Mouse (Mus musculus) Patski (cell line): ENCODE data around the gene Ccdc62. TPM values are rescaled to one million over a fixed set of nuclear protein-coding genes. Genes with fewer than 3 reads are reported as not detected.
A peak's percentile ranks its signal among the peaks of the same experiment; 100 is the strongest.

Experiments used
- ATAC-seq: fragments of 100-300 bp; one replicate; pipeline ENCODE4 v1.8.0; 2021
- CTCF ChIA-PET: fragments of 350-600 bp; sonication (Branson Sonifier 250); formaldehyde crosslinking; loops from one replicate; lab custom pipeline; 2022; ENCODE audit warnings: inconsistent platforms; lab: Charles Lee
- POLR2A ChIA-PET: fragments of 350-600 bp; sonication (Branson Sonifier 250); formaldehyde crosslinking; loops from one replicate; lab custom pipeline; 2022; ENCODE audit warnings: antibody characterized with exemption, inconsistent platforms; lab: Charles Lee
- DNase-seq: peaks from one replicate; pipeline ENCODE4 v3.0.0-alpha.2; 2011; ENCODE audit warnings: low read depth, low spot score
- H3K27me3 ChIP-seq: fragments of 371-371 bp; one replicate; pipeline ENCODE4 v1.5.1; 2021
- CTCF ChIP-seq: fragments of 100-300 bp; IDR thresholded peaks from one replicate; pipeline ENCODE4 v1.5.1; 2021
- in situ Hi-C: fragments of 300-500 bp; cut with MboI; formaldehyde crosslinking; loops from 3 replicates; pipeline ENCODE4 v1.11.1; 2018; ENCODE audit warnings: low pct_unique_long_range_greater_than_20kb, mixed read lengths
- polyA plus RNA-seq: library from polyadenylated mRNA; unstranded; gene quantifications from one replicate; pipeline ENCODE4 v1.2.3, GENCODE M21; 2021

Ccdc62 gene
- polyA plus RNA-seq, 1 experiment from 2014 or later, result 6.7 TPM

DNA sequence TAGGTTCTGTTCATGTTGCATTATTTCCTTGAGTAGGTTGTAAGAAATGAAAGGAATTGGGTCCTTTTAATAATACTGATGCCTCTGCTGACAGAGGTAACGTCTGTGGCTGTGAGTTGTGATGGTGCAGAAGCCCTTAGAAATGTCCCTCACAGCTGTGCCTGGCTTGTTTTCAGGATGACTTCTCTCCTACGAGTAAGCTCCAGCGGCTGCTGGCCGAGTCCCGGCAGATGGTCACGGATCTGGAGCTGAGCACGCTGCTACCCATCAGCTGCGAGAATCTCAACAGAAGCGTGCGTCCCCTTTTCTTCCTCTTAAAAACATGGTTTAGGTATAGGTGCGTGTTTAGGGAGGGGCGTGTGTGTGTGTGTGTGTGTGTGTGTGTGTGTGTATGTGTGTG, 30.6 kb downstream of the Ccdc62 start:
- no peak for TF ChIP-seq CTCF
- CTCF ChIA-PET, result no interaction called here
- H3K27me3 ChIP-seq, result no peaks in the 10 kb centered on the region
- ATAC-seq (no peak), DNase-seq (no peak)
- POLR2A ChIA-PET, result no interaction called here
- in situ Hi-C loops, result loop anchor here (25.0 kb wide), 1 partner anchor 126 kb away; the partner anchor contains the start of gene Abcb9

DNA sequence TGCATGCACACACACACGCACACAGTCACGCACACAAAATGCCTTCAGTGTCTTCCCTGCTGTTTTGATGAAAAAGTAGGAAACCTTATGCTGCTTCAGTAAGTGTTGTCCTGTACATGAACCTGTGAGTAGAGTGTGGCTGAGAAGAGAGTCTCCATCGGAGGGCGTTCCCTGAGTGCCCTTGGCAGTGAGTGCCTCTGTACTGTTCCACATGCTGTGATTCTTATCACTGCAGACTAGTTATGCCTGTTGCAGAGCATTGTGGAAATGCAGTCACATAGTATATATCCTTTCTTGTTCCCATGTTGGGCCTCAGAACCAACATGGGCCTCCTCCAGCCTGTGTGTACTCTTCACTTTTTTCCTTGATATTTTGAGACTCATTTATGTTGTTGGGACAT, 33.7 kb downstream of the Ccdc62 start:
- no peak for TF ChIP-seq CTCF
- no peaks in the 10 kb centered on the region for H3K27me3 ChIP-seq
- no peak for DNase-seq
- in situ Hi-C loops, result loop anchor here (25.0 kb wide), 1 partner anchor 123 kb away; the partner anchor contains the start of gene Abcb9
- POLR2A ChIA-PET, result no interaction called here
- no peak for ATAC-seq
- CTCF ChIA-PET, result interaction anchor here (1.4 kb wide), 1 partner anchor 12 kb away, joined by 3 read pairs; no protein-coding TSS in a partner anchor

DNA sequence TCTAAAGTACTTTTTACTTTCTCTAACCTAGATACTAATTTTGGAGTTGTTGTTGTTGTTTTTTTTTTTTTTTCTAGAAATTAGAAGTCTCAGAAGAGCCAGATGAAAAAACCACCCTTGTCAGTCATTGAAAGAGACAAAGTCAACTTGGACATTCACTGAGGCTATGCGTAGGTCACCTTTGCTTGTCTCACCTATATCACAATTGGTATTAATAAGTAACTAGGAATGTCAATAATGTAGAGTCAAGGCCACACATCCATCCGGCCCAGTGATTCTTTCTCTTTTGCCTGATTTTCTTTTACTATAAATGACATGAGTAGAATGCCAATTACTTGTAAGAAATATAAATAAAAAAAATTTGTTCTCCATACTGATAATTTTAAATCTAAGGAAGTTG, 36.3 kb downstream of the Ccdc62 start:
- TF ChIP-seq CTCF, result no peak
- no peaks in the 10 kb centered on the region for H3K27me3 ChIP-seq
- DNase-seq (no peak), ATAC-seq (no peak)
- CTCF ChIA-PET, result no interaction called here
- in situ Hi-C loops, result loop anchor here (25.0 kb wide), 1 partner anchor 121 kb away; the partner anchor contains the start of gene Abcb9
- POLR2A ChIA-PET, result no interaction called here

DNA sequence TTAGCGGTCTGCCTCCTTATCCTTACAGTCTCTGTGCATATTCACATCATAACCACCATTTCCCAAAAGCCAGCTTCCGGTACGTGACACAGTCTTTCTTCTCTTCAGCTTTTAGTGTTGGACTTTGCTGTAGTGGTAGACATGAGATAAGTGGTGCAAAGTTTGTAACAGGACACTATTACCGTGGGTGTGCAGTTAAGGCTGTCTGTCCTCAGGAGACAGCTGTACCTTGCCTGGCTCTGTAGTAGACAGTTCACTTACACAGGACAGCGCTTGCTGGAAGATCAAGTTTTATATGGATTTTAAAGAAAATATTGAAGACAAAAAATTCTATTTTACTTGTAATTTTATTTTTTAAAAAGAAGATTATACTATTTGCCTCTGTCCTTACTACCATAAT, 38.0 kb downstream of the Ccdc62 start:
- in situ Hi-C loops, result loop anchor here (25.0 kb wide), 1 partner anchor 119 kb away; the partner anchor contains the start of gene Abcb9
- no peak for ATAC-seq
- no peaks in the 10 kb centered on the region for H3K27me3 ChIP-seq
- no peak for DNase-seq
- ChIA-PET POLR2A (interaction anchor here (1.2 kb wide), 1 partner anchor 13 kb away, joined by 3 read pairs; no protein-coding TSS in a partner anchor), CTCF (interaction anchor here (0.9 to 1.4 kb wide), 3 partner anchors 8 to 144 kb away, joined by 3 read pairs; no protein-coding TSS in a partner anchor)
- no peak for TF ChIP-seq CTCF

DNA sequence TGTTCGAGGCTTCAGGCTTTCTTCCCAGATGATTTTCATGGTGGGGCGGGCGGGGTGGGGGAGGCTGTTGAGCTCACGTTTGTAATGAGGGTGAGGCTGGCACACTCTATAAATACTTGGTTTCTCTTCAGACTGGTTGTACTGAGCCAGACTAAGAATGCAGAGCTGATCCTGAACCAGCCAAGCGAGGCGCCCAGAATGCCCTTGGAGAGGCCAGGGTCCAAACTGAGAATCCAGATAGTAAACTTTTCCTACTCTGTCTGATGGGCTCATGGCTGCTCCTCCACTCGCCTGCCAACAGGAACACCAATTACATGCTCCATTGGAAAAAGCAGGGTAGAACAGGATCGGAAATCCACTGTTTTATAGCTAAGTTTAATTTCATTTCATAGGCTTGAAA, 38.7 kb downstream of the Ccdc62 start:
- in situ Hi-C loops, result loop anchor here (25.0 kb wide), 1 partner anchor 118 kb away; the partner anchor contains the start of gene Abcb9
- ChIA-PET CTCF (interaction anchor here (1.2 to 1.4 kb wide), 2 partner anchors 24 to 144 kb away, joined by 3 to 4 read pairs; no protein-coding TSS in a partner anchor), POLR2A (interaction anchor here (1.2 kb wide), 1 partner anchor 14 kb away, joined by 3 read pairs; no protein-coding TSS in a partner anchor)
- no peak for TF ChIP-seq CTCF
- DNase-seq (no peak), ATAC-seq (no peak)
- H3K27me3 ChIP-seq, result no peaks in the 10 kb centered on the region

DNA sequence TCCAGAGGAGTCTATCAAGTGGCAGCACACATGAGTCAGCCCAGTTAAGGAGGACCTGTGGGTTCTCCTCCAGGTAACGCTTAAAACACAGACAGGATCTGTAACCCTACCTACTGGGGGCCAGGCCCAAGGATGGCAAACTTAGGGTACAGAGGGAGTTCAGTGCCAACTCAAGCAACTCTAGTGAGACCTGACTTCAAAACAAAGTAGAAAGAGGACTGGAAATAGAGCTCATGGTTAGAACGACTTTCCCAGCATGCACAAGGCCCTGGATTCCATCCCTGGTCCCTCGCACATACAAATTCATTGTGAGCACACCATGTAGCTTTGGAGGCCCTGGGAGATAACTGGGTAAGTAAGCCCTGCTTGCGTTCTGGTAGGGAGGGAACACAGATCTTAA, 40.1 kb downstream of the Ccdc62 start:
- no peak for DNase-seq
- ChIA-PET POLR2A (no interaction called here), CTCF (interaction anchor here (0.7 kb wide), 1 partner anchor 22 kb away, joined by 3 read pairs; no protein-coding TSS in a partner anchor)
- no peak for ATAC-seq
- TF ChIP-seq CTCF, result no peak
- in situ Hi-C loops, result loop anchor here (25.0 kb wide), 1 partner anchor 117 kb away; the partner anchor contains the start of gene Abcb9
- no peaks in the 10 kb centered on the region for H3K27me3 ChIP-seq

DNA sequence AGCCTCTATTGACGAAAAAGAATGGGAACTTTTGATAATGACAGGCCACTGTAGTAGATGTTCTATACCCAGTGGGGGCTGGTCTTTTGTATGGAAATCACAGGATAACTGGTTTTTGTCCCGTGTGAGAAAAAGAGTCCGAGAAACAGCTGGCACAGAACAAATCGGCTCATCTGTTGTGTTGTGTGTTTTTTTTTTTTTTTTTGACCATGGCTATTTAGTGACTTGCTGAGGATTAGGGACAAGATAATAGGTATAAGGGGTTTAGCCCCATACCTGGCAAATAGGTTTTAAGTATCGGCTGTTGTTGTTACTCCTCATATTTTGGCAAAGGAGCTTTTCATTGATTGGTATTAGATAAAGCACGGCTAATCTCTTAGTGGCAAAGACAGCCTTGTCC, 42.0 kb downstream of the Ccdc62 start:
- ChIA-PET POLR2A (no interaction called here), CTCF (interaction anchor here (1.7 kb wide), 1 partner anchor 18 kb away, joined by 5 read pairs; no protein-coding TSS in a partner anchor)
- in situ Hi-C loops, result loop anchor here (25.0 kb wide), 1 partner anchor 115 kb away; the partner anchor contains the start of gene Abcb9
- TF ChIP-seq CTCF, result no peak
- DNase-seq (no peak), ATAC-seq (no peak)
- H3K27me3 ChIP-seq, result no peaks in the 10 kb centered on the region

DNA sequence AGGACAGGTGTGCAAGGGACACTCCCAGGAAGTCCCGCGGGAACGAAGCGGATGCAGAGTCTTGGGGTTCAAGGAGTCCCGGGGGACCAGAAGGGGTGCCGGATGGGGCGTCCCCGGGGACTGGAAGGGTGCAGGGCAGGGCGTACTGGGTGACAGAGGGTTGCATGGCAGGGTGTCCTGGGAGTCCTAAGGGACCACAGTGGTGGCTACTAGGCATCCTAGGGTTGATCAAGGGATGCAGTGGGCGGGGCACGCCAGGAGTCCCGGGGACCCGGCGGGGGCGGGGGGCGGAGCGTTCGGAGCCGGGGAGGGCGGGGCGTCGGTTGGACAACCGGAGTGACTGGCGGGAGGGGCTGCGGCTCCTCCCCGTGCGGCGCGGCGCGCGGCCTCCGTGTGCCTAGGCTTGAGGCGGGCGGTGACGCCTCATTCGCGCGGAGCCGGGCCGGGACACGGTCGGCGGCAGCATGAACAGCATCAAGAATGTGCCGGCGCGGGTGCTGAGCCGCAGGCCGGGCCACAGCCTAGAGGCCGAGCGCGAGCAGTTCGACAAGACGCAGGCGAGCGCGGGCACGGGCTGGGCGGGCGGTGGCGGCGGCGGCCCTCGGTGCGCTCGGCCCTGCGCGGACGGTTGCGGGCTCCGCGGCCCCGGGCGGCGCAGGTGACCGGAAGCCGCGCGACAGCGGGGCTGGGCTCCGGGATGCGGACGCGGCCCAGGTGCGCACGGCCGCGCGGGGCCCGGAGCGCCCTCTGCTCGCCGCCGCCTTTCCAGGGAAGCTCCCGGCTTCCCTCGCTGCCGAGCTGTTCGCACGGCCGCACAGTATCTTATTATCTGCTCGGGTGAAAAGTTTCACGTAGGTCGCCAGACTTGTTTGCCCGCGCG, 43.1 kb downstream of the Ccdc62 start, which contains the start of gene Hip1r:
Hip1r (plus strand) TSS at position 330 of the 880 bp plus-strand sequence.
- no peak for TF ChIP-seq CTCF
- no peaks in the 10 kb centered on the region for H3K27me3 ChIP-seq
- POLR2A ChIA-PET, result interaction anchor here (0.7 kb wide), 3 partner anchors 16 to 1310 kb away, joined by 3 read pairs; no protein-coding TSS in a partner anchor
- DNase-seq, result no peak
- ATAC-seq, result peak; percentile 41
- CTCF ChIA-PET, result interaction anchor here (1.7 kb wide), 1 partner anchor 17 kb away, joined by 5 read pairs; no protein-coding TSS in a partner anchor
- in situ Hi-C loops, result loop anchor here (25.0 kb wide), 1 partner anchor 114 kb away; the partner anchor contains the start of gene Abcb9

DNA sequence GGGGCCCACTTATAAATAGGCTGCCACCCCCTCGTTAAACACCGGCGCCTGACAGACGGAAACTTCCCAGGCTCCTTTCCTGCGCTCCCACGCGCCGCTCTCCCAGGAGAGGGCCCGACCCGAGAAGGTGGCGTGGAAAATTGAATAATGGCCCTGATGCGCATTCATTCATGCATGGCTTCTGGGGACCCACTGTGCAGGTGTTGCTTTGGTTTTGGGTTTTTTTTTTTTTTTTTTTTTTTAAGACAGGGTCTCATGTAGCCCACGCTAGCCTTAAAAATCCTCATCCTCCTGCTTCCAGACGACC, 43.7 kb downstream of the Ccdc62 start:
- DNase-seq (no peak), ATAC-seq (no peak)
- H3K27me3 ChIP-seq, result no peaks in the 10 kb centered on the region
- no peak for TF ChIP-seq CTCF
- ChIA-PET CTCF (interaction anchor here (1.5 kb wide), 1 partner anchor 11 kb away, joined by 3 read pairs; no protein-coding TSS in a partner anchor), POLR2A (interaction anchor here (0.7 kb wide), 2 partner anchors 16 to 100 kb away, joined by 3 read pairs; no protein-coding TSS in a partner anchor)
- in situ Hi-C loops, result loop anchor here (25.0 kb wide), 1 partner anchor 113 kb away; the partner anchor contains the start of gene Abcb9

DNA sequence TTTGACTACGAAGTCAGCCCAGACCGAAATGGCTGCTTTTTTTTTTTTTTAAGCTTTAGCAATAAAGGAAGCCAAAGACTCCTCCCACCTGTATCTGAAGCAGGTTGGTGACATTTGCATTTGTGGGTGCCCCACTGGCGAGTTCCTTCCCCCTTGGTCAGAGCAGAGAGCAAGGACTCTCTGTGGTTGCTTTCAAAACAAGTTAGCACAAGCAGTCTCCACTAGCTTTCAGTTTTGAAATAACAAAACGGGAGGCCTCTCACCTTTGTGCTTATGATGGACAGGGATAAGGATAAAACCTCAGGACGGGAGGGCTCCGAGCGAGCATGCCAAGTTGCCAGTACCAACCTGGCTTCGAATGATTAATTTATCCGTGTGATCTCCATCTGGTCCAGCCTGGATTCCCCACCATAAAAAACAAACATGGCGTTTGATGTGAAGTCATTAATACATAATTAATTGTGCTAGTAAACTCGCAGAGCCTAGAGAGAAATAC, 44.2 kb downstream of the Ccdc62 start:
- ATAC-seq, result no peak
- ChIA-PET POLR2A (no interaction called here), CTCF (interaction anchor here (1.3 to 1.6 kb wide), 3 partner anchors 11 to 26 kb away, joined by 3 to 7 read pairs (median 3); no protein-coding TSS in a partner anchor)
- no peak for DNase-seq
- in situ Hi-C loops, result loop anchor here (25.0 kb wide), 1 partner anchor 113 kb away; the partner anchor contains the start of gene Abcb9
- H3K27me3 ChIP-seq, result no peaks in the 10 kb centered on the region
- no peak for TF ChIP-seq CTCF
